Mouse (Mus musculus) right cerebral cortex, postnatal 25 days (tissue): ENCODE data around the gene Lmx1b.

Source experiments
- DNase-seq: peaks from one replicate; pipeline ENCODE4 v3.0.0; 2022

Lmx1b gene

DNA sequence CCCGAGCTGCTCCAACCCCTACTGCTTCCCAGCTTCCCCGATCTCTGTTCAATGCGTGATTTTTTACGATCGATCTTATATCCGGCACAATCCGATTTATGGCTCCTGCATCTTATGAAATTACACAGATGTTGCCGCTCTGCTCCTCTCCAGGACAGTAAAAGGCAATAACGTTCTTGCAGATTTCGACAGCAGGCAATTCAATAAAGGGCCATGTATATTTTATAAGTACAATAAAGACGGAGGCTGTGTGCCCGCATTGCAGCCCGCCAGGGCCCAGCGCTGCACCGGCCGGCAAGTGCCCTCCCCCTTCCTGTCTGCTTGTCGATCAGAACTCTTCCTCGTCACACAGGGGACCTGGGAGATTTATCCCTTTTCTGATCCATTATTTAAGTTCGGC lies 124.5 kb downstream of the Lmx1b start:
- DNase-seq: no peak

DNA sequence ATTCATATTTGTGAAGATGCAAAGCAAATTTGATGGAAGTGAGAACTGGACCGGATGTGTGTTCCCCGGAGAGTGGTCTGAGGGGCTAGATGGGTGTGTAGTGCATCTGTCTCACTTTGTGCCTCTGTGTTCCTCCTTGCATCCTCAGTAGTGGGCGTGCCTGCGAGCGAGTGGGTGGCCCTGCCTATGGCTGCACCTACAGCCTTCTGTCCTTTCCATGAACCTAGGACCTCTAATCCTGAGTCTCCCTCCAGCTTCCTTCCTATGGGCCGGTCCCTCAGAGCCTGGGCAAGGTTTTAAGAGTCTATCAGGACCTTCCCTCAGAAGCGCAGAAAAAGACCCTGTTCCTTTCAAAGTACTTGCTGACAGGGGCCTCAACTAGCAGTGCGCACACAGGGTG lies 124.9 kb downstream of the Lmx1b start:
- DNase-seq: no peak
